Mouse (Mus musculus) urinary bladder, postnatal 36 days (tissue): ENCODE results near the gene Ydjc.
"Not testable (repeated sequence)": the region's sequence is repeated elsewhere in the genome, so short reads cannot be mapped to it uniquely, and the experiment has no call there.

ENCODE experiments used
- DNase-seq, 2 experiments: peaks; one replicate each; pipeline ENCODE4 v3.0.0; 2022; ENCODE audit warnings: low spot score in 2 of 2, mixed read lengths in 1 of 2

Ydjc gene

GRCm38 (mm10) chr16:17151874-17152273 lies 7.5 kb downstream of the Ydjc start:
- DNase-seq = no peak

GRCm38 (mm10) chr16:17154346-17154745 lies 9.9 kb downstream of the Ydjc start:
- no peak for DNase-seq

- not testable (repeated sequence) for DNase-seq
Measured at GRCm38 (mm10) chr16:17165478-17165877, 21.1 kb downstream of the Ydjc start.

- no peak for DNase-seq
Measured at GRCm38 (mm10) chr16:17167179-17167578, 22.8 kb downstream of the Ydjc start.

- no peak for DNase-seq
Measured at GRCm38 (mm10) chr16:17168049-17168448, 23.6 kb downstream of the Ydjc start.

- DNase-seq = no peak
Measured at GRCm38 (mm10) chr16:17175765-17176164, 31.3 kb downstream of the Ydjc start.

GRCm38 (mm10) chr16:17177623-17178170 lies 33.3 kb downstream of the Ydjc start:
- no peak for DNase-seq

GRCm38 (mm10) chr16:17179706-17180105 lies 35.3 kb downstream of the Ydjc start:
- no peak for DNase-seq

GRCm38 (mm10) chr16:17181382-17181781 lies 37.0 kb downstream of the Ydjc start:
- peak in 1 of 2 experiments; percentile 26 for DNase-seq

- DNase-seq = no peak
Measured at GRCm38 (mm10) chr16:17182136-17182535, 37.7 kb downstream of the Ydjc start.

- no peak for DNase-seq
Measured at GRCm38 (mm10) chr16:17183003-17183402, 38.6 kb downstream of the Ydjc start.

- no peak for DNase-seq
Measured at GRCm38 (mm10) chr16:17185475-17185874, 41.1 kb downstream of the Ydjc start.

- no peak for DNase-seq
Measured at GRCm38 (mm10) chr16:17193823-17194222, 49.4 kb downstream of the Ydjc start.

- no peak for DNase-seq
Measured at GRCm38 (mm10) chr16:17200121-17200952, 55.9 kb downstream of the Ydjc start.

- DNase-seq = peak; percentile 76 to 79
Measured at GRCm38 (mm10) chr16:17200953-17201707, 56.7 kb downstream of the Ydjc start.

- no peak for DNase-seq
Measured at GRCm38 (mm10) chr16:17201977-17202376, 57.6 kb downstream of the Ydjc start.

- no peak for DNase-seq
Measured at GRCm38 (mm10) chr16:17202549-17202948, 58.1 kb downstream of the Ydjc start, which contains the start of gene Ube2l3. TSS of gene Ube2l3 (minus strand) at chr16:17202649.

- DNase-seq = no peak
Measured at GRCm38 (mm10) chr16:17204990-17205389, 60.6 kb downstream of the Ydjc start.

GRCm38 (mm10) chr16:17208389-17209361 lies 64.3 kb downstream of the Ydjc start, which contains the start of gene Rimbp3:
TSS of gene Rimbp3 (plus strand) at chr16:17208603.
- peak; percentile 81 to 82 for DNase-seq

- DNase-seq = no peak
Measured at GRCm38 (mm10) chr16:17209404-17209960, 65.1 kb downstream of the Ydjc start.
